Mouse (Mus musculus) spleen, postnatal 4 days (tissue): ENCODE measurements around the gene Fam98b.

Experiments used
- DNase-seq, 2 experiments: peaks; one replicate each; pipeline ENCODE4 v3.0.0; 2022; ENCODE audit warnings: low spot score in 2 of 2

Fam98b gene

GRCm38 (mm10) chr2:117303391-117304350 is 54.1 kb downstream of the Fam98b start:
- DNase-seq = peak; percentile 69 to 76

- no peak for DNase-seq
These were observed 55.4 kb downstream of the Fam98b start for GRCm38 (mm10) chr2:117304941-117305340.

- no peak for DNase-seq
These were observed 58.4 kb downstream of the Fam98b start for GRCm38 (mm10) chr2:117307959-117308358.

GRCm38 (mm10) chr2:117309046-117309445 is 59.5 kb downstream of the Fam98b start:
- no peak for DNase-seq

GRCm38 (mm10) chr2:117311349-117311748 is 61.8 kb downstream of the Fam98b start:
- DNase-seq = no peak

- no peak for DNase-seq
These were observed 62.5 kb downstream of the Fam98b start for GRCm38 (mm10) chr2:117312030-117312429.

- DNase-seq = peak in 1 of 2 experiments; percentile 49
These were observed 62.9 kb downstream of the Fam98b start for GRCm38 (mm10) chr2:117312441-117312895.

- no peak for DNase-seq
These were observed 64.2 kb downstream of the Fam98b start for GRCm38 (mm10) chr2:117313586-117314235.

GRCm38 (mm10) chr2:117318991-117319390 is 69.5 kb downstream of the Fam98b start:
- DNase-seq = no peak
